Mouse (Mus musculus) left cerebral cortex, adult 18-20 months (tissue): ENCODE measurements around the gene Slit3. TPM values are rescaled to one million over a fixed set of nuclear protein-coding genes. Genes with fewer than 3 reads are reported as not detected.
A peak's percentile ranks its signal among the peaks of the same experiment; 100 is the strongest.

Experiments
- DNase-seq, 2 experiments: peaks; one replicate each; pipeline ENCODE4 v3.0.0; 2021 to 2022; ENCODE audit warnings: low spot score in 2 of 2, mixed read lengths in 1 of 2
- total RNA-seq, 2 experiments: library from RNA; stranded (reverse); gene quantifications; 2 replicates each; pipeline ENCODE4 v1.2.3; 2021

Gene Slit3
- total RNA-seq, 2 experiments from 2014 or later = 45.7 to 50.4 TPM

GRCm38 (mm10) chr11:35196777-35197176 is 75.8 kb downstream of the Slit3 start:
- DNase-seq = no peak

GRCm38 (mm10) chr11:35198537-35199088 is 77.6 kb downstream of the Slit3 start:
- no peak for DNase-seq

GRCm38 (mm10) chr11:35202332-35202731 is 81.3 kb downstream of the Slit3 start:
- no peak for DNase-seq

- DNase-seq = no peak
Observed at GRCm38 (mm10) chr11:35203673-35204072, 82.6 kb downstream of the Slit3 start.

- no peak for DNase-seq
Observed at GRCm38 (mm10) chr11:35204084-35204483, 83.1 kb downstream of the Slit3 start.

- no peak for DNase-seq
Observed at GRCm38 (mm10) chr11:35210728-35211682, 90.0 kb downstream of the Slit3 start.

- DNase-seq = no peak
Observed at GRCm38 (mm10) chr11:35224025-35224424, 103.0 kb downstream of the Slit3 start.

- DNase-seq = peak in 1 of 2 experiments; percentile 10
Observed at GRCm38 (mm10) chr11:35231361-35232090, 110.5 kb downstream of the Slit3 start.

GRCm38 (mm10) chr11:35232321-35232720 is 111.3 kb downstream of the Slit3 start:
- DNase-seq = no peak

GRCm38 (mm10) chr11:35241379-35241778 is 120.4 kb downstream of the Slit3 start:
- no peak for DNase-seq

GRCm38 (mm10) chr11:35243597-35243996 is 122.6 kb downstream of the Slit3 start:
- no peak for DNase-seq

GRCm38 (mm10) chr11:35244526-35244925 is 123.5 kb downstream of the Slit3 start:
- no peak for DNase-seq

- DNase-seq = no peak
Observed at GRCm38 (mm10) chr11:35246623-35247022, 125.6 kb downstream of the Slit3 start.

GRCm38 (mm10) chr11:35248088-35248487 is 127.1 kb downstream of the Slit3 start:
- DNase-seq = no peak

- no peak for DNase-seq
Observed at GRCm38 (mm10) chr11:35250871-35251418, 129.9 kb downstream of the Slit3 start.

- no peak for DNase-seq
Observed at GRCm38 (mm10) chr11:35251910-35252309, 130.9 kb downstream of the Slit3 start.

- DNase-seq = no peak
Observed at GRCm38 (mm10) chr11:35257351-35257750, 136.3 kb downstream of the Slit3 start.

GRCm38 (mm10) chr11:35261562-35262087 is 140.6 kb downstream of the Slit3 start:
- DNase-seq = peak; percentile 47 to 65

GRCm38 (mm10) chr11:35262289-35262941 is 141.4 kb downstream of the Slit3 start:
- DNase-seq = peak; percentile 32 to 50

- DNase-seq = no peak
Observed at GRCm38 (mm10) chr11:35264749-35265148, 143.7 kb downstream of the Slit3 start.

- no peak for DNase-seq
Observed at GRCm38 (mm10) chr11:35270396-35270795, 149.4 kb downstream of the Slit3 start.
